Mouse (Mus musculus) midbrain, embryonic 11.5 days (tissue): ENCODE results near the gene Pinlyp. TPM values are rescaled to one million over a fixed set of nuclear protein-coding genes. Genes with fewer than 3 reads are reported as not detected.

ENCODE experiments used
- ATAC-seq: fragments of 200-750 bp; cut with Nextera tagmentation; 2 replicates; pipeline ENCODE4 v1.8.0; 2017; ENCODE audit warnings: moderate TSS enrichment, moderate library complexity; ENCODE audit not compliant: low FRiP score
- DNase-seq: peaks from one replicate; pipeline ENCODE4 v3.0.0; 2015; ENCODE audit warnings: low spot score; ENCODE audit errors: missing footprints
- H3K27ac ChIP-seq: fragments of 300-500 bp; sonication (generic); 2 replicates; pipeline ENCODE4 v1.5.1; 2014; ENCODE audit warnings: low read depth, low read length
- H3K27me3 ChIP-seq: fragments of 300-500 bp; sonication (generic); 2 replicates; pipeline ENCODE4 v1.6.1; 2014; ENCODE audit warnings: mild to moderate bottlenecking, low read length, moderate library complexity, mixed read lengths; ENCODE audit not compliant: control insufficient read depth, insufficient read depth
- H3K36me3 ChIP-seq: fragments of 300-500 bp; sonication (generic); 2 replicates; pipeline ENCODE4 v1.6.1; 2014; ENCODE audit warnings: mild to moderate bottlenecking, low read length, moderate library complexity, mixed read lengths; ENCODE audit not compliant: control insufficient read depth, insufficient read depth
- H3K4me1 ChIP-seq: fragments of 300-500 bp; sonication (generic); 2 replicates; pipeline ENCODE4 v1.6.1; 2014; ENCODE audit warnings: low read length; ENCODE audit not compliant: control insufficient read depth, insufficient read depth
- H3K4me2 ChIP-seq: fragments of 300-500 bp; sonication (generic); 2 replicates; pipeline ENCODE4 v1.6.1; 2014; ENCODE audit warnings: mild to moderate bottlenecking, moderate library complexity
- H3K4me3 ChIP-seq: fragments of 300-500 bp; sonication (generic); 2 replicates; pipeline ENCODE4 v1.5.1; 2014; ENCODE audit warnings: low read depth, low read length
- H3K9ac ChIP-seq: fragments of 300-500 bp; sonication (generic); 2 replicates; pipeline ENCODE4 v1.6.1; 2014; ENCODE audit warnings: low read length
- H3K9me3 ChIP-seq: fragments of 300-500 bp; sonication (generic); 2 replicates; pipeline ENCODE4 v1.6.1; 2016; ENCODE audit warnings: low read length; ENCODE audit not compliant: control insufficient read depth
- WGBS: fragments of 180-500 bp; shearing (Covaris S2); extraction: QIAGEN DNeasy Blood & Tissue Kit; methylation state at CpG from one replicate; pipeline ENCODE4 v1.1.7; 2014; 5-methylcytosine and 5-hydroxymethylcytosine counted together
- polyA plus RNA-seq: library from polyadenylated mRNA; unstranded; fragments of >200 nt; fragmentation: Nextera tagmentation; extraction: Ambion mirVana; gene quantifications from 2 replicates; pipeline ENCODE4 v1.2.1, GENCODE M21; 2014

Gene Pinlyp
- polyA plus RNA-seq, 1 experiment from 2014 or later = not detected

DNA sequence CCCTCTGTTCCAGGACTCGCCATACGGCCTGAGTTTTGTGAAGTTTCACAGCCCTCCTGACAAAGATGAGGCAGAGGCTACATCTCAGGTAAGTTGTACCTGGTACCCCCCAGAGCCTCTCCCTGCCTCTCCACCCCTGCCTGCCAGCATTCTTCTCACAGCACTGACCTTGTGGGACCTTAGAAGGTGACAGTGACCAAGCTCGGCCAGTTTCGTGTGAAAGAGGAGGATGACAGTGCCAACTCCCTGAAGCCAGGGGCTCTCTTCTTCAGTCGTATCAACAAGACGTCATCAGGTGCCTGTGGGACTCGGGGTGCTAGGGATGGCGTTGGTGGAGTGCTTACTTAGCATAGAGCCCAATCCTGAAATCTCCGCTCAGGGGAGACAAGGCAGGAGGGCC, 20.3 kb upstream of the Pinlyp start:
- ATAC-seq = no peak
- Histone ChIP-seq H3K4me2 (no peak overlapping the region), H3K36me3 (peaks cover 22% of the 10 kb centered on the region), H3K9me3 (no peaks in the 10 kb centered on the region), H3K9ac (no peak overlapping the region), H3K4me3 (no peak overlapping the region), H3K27me3 (no peaks in the 10 kb centered on the region), H3K27ac (no peak overlapping the region), H3K4me1 (no peaks in the 10 kb centered on the region)
- WGBS = 94% methylated on average over 9 of the region's 9 CpGs
- no peak for DNase-seq

DNA sequence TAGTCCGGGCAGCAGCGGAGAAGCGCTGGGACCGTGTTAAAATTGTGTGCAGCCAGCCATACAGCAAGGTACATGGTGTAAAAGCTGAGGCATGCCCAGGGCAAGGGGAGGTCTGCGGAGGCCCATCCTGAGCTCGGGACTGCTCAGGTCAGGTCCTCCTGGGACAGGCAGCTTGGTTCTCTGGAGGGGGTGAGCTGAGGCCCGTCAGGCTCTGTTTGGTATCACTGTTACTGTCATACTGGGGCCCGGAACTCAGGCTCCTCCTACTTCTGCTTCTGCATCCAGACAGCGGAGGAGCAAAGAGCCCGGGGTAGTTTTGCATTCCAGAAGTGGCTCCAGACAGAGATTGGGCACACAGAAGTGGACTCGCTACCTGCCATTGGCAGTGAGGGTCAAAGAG, 19.7 kb upstream of the Pinlyp start:
- H3K27me3 ChIP-seq = no peaks in the 10 kb centered on the region
- no peak overlapping the region for H3K4me3 ChIP-seq
- no peak for DNase-seq
- no peaks in the 10 kb centered on the region for H3K4me1 ChIP-seq
- no peak overlapping the region for H3K4me2 ChIP-seq
- no peak overlapping the region for H3K9ac ChIP-seq
- no peaks in the 10 kb centered on the region for H3K9me3 ChIP-seq
- WGBS = 93% methylated on average over 11 of the region's 11 CpGs
- ATAC-seq = no peak
- no peak overlapping the region for H3K27ac ChIP-seq
- peaks cover 18% of the 10 kb centered on the region for H3K36me3 ChIP-seq

DNA sequence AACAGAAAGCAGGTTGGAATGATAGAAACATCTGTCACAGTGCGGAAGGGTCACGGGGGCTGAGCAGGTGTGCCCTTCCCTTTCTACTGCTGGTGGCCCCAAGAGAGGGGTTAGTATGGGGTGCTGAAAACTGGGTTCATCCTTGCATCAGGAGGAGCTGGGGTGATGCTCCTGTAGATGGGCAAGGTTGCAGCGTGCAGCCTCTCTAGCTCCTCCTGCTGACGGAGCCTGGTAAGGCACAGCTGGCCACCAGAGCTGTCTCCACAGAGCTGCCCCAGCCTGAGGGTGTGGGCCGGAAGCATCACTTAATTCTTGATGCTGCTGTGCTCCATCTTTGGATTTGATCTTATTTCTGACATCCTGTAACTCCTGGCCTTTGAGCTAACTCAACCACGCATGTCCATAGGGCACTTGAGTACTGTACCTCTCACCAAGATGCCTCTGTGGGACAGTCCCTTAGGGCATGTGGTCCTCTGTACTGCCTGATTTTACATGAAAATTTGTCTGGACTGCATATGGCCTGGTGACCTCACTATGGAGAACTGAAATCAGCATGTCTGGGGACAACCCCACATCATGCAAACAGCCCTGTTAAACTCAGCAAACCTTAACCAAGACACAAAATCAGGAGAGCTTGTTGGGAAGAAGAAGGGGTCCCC, 18.8 kb upstream of the Pinlyp start:
- DNase-seq (peak; percentile 97), ATAC-seq (peak; percentile 56)
- Histone ChIP-seq H3K27me3 (no peaks in the 10 kb centered on the region), H3K36me3 (peaks cover 16% of the 10 kb centered on the region), H3K4me1 (no peaks in the 10 kb centered on the region), H3K4me2 (no peak overlapping the region), H3K27ac (no peak overlapping the region), H3K4me3 (no peak overlapping the region), H3K9ac (no peak overlapping the region), H3K9me3 (no peaks in the 10 kb centered on the region)
- 60% methylated on average over 6 of the region's 6 CpGs for WGBS

DNA sequence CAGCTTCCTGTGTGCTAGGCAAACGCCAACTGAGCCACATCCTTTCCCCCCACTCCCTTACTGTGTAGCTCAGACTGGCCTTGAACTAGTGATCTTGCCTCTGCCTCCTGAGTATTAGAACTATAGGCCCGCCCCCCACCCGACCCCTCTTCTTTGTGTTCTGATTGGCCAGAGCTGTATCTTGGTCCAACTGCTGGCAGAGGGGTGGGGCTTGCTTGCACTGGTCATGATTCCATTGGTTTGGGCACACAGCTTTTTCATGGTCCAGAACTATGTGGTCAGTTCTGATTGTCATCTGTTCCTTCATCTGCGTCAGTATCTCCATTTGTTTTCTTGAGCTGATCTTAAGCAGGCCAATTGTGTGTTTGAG, 17.9 kb upstream of the Pinlyp start:
- Histone ChIP-seq H3K4me1 (no peaks in the 10 kb centered on the region), H3K9ac (no peak overlapping the region), H3K27me3 (no peaks in the 10 kb centered on the region), H3K36me3 (peaks cover 16% of the 10 kb centered on the region), H3K4me3 (no peak overlapping the region), H3K9me3 (no peaks in the 10 kb centered on the region), H3K4me2 (no peak overlapping the region), H3K27ac (no peak overlapping the region)
- WGBS = 91% methylated on average over 4 of the region's 4 CpGs
- ATAC-seq (0 out of 2 replicates have a peak, but pooled peaks have one; percentile 38), DNase-seq (no peak)

DNA sequence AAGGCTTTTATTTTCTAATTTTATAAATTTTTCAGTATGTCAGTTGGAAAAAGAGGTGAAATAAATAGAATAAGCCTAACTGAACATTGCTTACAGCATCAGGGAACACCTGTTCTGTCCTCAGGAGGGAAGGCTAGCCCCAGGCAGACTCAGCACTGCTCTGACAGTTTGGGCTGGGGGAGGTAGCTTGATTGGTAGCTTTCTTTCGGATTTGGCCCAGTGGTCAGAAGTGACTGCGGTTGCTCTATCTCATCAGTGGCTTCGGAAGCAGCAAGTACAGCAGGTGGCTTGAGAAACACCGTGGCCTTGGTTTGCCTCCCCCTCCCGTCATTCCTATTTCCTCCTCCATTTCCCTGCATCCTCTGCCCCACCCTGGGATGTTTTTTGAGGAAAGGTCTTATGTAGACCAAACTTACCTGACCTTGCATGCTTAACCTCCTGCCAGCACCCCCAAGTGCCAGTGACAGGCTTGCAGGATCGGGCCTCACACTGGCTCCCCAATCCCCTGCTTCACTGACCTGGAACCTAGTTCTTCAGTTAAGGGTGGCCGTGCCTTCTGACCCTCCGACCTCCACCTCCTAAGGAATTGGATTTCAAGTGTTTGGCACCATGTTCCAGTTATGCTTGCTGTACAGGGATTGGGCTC, 17.4 kb upstream of the Pinlyp start:
- Histone ChIP-seq H3K4me1 (no peaks in the 10 kb centered on the region), H3K4me3 (no peak overlapping the region), H3K9me3 (no peaks in the 10 kb centered on the region), H3K27ac (no peak overlapping the region), H3K4me2 (no peak overlapping the region), H3K36me3 (peaks cover 16% of the 10 kb centered on the region), H3K9ac (no peak overlapping the region), H3K27me3 (no peaks in the 10 kb centered on the region)
- ATAC-seq = no peak
- WGBS = 92% methylated on average over 8 of the region's 8 CpGs
- DNase-seq = no peak

DNA sequence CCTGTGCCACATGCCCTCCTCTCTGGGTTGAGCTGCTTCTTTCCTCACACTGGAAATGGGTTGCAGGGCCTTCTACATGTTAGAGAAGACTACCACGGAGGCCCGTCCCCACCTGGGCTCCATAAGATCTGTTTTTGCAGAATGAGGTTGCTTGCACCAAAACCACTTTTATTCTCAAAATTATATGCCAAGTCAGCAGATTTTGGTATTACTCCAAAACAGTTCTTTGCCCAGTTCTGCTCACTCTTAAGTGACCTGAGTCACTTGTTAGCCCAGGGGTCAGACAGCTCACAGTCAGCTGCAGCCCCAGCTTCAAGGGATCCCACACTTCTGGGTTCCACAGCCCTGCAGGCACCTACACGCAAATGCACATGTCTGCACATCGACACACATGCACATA, 15.5 kb upstream of the Pinlyp start:
- Histone ChIP-seq H3K27me3 (no peaks in the 10 kb centered on the region), H3K4me2 (no peak overlapping the region), H3K27ac (no peak overlapping the region), H3K36me3 (peaks cover 11% of the 10 kb centered on the region), H3K4me3 (no peak overlapping the region), H3K9me3 (no peaks in the 10 kb centered on the region), H3K4me1 (no peaks in the 10 kb centered on the region), H3K9ac (no peak overlapping the region)
- WGBS = 92% methylated on average over 4 of the region's 4 CpGs
- DNase-seq (no peak), ATAC-seq (no peak)

DNA sequence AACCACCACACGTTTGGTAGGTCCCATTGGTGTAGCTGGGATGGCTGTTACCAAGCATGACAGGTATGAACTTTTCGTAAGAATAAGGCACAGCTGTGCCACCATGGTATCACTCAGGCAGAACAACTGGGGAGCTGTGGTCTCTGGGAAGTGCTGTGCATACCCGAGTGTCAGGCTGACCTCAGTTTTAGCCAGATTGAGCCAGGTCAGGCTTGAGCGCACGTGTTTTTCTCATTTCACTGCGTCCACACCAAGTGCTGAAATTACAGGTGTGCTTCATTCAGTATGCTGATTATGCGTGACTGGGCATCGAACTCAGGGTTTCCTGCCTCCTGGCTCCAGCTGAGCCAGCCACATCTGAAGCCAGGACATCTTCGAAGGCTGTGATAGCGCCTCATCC, 9.9 kb upstream of the Pinlyp start:
- WGBS = 94% methylated on average over 10 of the region's 10 CpGs
- Histone ChIP-seq H3K27me3 (no peaks in the 10 kb centered on the region), H3K4me2 (no peak overlapping the region), H3K36me3 (peaks cover 11% of the 10 kb centered on the region; the same call in 1 of the 2 replicates), H3K4me3 (no peak overlapping the region), H3K9me3 (no peaks in the 10 kb centered on the region), H3K9ac (no peak overlapping the region), H3K4me1 (no peaks in the 10 kb centered on the region), H3K27ac (no peak overlapping the region)
- ATAC-seq (no peak), DNase-seq (no peak)

DNA sequence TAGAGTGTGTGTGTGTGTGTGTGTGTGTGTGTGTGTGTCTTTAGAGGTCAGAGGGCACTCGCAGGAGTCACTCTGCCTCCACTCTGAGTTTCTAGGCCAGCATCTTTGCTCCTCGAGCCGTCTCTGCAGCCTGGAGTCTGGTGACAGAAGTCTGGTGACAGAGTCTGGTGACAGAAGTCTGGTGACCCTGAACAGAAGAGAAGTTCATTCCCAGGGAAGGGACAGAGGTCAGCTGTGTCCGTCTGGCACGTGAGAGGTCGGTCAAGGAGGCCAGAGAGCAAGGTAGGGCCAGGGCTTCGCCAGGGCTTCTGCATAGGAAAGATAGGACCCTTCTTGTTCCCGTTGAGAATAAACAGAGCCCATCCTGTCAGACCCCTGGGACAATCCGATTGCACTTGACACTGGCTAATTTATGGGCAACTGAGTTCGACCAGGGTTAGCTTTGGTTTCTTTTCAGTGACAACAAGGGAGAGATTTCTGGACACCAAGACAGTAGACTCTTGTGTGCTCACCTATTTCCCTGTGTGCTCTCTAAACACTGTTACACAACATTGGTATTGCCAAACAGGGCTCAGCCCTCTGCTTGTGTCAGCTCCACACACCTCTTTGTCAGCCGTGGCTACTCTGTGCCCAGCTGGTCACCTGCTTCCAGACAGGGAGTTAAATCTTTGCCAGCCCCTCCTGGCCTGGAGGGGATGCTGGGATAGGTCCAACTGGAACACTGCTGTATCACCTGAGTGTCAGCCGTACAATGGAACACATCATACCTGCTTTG, 6.3 kb upstream of the Pinlyp start:
- H3K27me3 ChIP-seq = no peaks in the 10 kb centered on the region
- H3K27ac ChIP-seq = no peak overlapping the region
- WGBS = 91% methylated on average over 12 of the region's 12 CpGs
- H3K4me2 ChIP-seq = no peak overlapping the region
- peaks cover 7% of the 10 kb centered on the region for H3K4me1 ChIP-seq
- no peak for DNase-seq
- no peak overlapping the region for H3K9ac ChIP-seq
- H3K36me3 ChIP-seq = peaks cover 11% of the 10 kb centered on the region; the same call in 1 of the 2 replicates
- H3K9me3 ChIP-seq = no peaks in the 10 kb centered on the region
- H3K4me3 ChIP-seq = no peak overlapping the region
- no peak for ATAC-seq

DNA sequence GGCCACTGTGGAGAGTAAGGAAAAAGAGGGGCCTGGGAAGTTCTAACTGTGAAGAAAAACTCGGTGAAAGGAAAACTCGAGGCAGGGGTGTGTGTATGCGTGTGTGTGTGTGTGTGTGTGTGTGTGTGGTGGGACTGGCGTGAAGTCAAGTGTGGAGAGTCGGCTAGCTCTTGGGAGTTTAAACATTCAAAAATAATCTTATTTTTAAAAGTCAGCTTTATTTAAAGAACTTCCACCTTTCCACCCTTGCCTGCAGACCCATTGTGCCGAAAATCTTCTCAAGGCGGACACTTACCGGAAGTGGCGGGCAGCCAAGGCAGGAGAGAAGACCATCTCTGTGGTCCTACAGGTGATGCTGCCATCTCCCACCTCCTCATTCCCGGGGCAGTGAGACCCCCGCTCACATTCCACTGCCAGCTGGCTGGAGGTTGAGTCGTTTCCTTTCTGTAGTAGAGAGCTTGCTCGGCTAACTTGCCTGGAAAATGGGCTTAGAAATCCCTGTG, 1.7 kb upstream of the Pinlyp start:
- peaks cover 12% of the 10 kb centered on the region for H3K4me1 ChIP-seq
- peak overlapping the region; percentile 71 for H3K4me2 ChIP-seq
- H3K27me3 ChIP-seq = no peaks in the 10 kb centered on the region
- H3K9ac ChIP-seq = peak overlapping the region; percentile 81
- WGBS = 36% methylated on average over 13 of the region's 13 CpGs
- H3K4me3 ChIP-seq = peak overlapping the region; percentile 85
- ATAC-seq (no peak), DNase-seq (no peak)
- no peaks in the 10 kb centered on the region for H3K9me3 ChIP-seq
- H3K36me3 ChIP-seq = no peaks in the 10 kb centered on the region
- no peak overlapping the region for H3K27ac ChIP-seq
